Mouse (Mus musculus) forebrain, postnatal 0 days (tissue): ENCODE results near the gene Rnf150. TPM values are rescaled to one million over a fixed set of nuclear protein-coding genes. Genes with fewer than 3 reads are reported as not detected.

ENCODE experiments used
- ATAC-seq: fragments of 200-750 bp; cut with Nextera tagmentation; 2 replicates; pipeline ENCODE4 v1.8.0; 2017; ENCODE audit warnings: mild to moderate bottlenecking, moderate library complexity
- DNase-seq: peaks from one replicate; pipeline ENCODE4 v3.0.0-alpha.2; 2015
- H3K27ac ChIP-seq: fragments of 300-500 bp; sonication (generic); 2 replicates; pipeline ENCODE4 v1.5.1; 2014; ENCODE audit warnings: low read depth, mild to moderate bottlenecking, antibody characterized with exemption, low read length, moderate library complexity, mixed read lengths
- H3K27me3 ChIP-seq: fragments of 300-500 bp; sonication (generic); 2 replicates; pipeline ENCODE4 v1.6.1; 2014; ENCODE audit warnings: mild to moderate bottlenecking, low read length, mixed read lengths; ENCODE audit not compliant: insufficient read depth
- H3K36me3 ChIP-seq: fragments of 300-500 bp; sonication (generic); 2 replicates; pipeline ENCODE4 v1.6.1; 2014; ENCODE audit warnings: mild to moderate bottlenecking, moderate library complexity; ENCODE audit not compliant: insufficient read depth
- H3K4me1 ChIP-seq: fragments of 300-500 bp; sonication (generic); 2 replicates; pipeline ENCODE4 v1.6.1; 2014; ENCODE audit warnings: antibody characterized with exemption; ENCODE audit not compliant: insufficient read depth
- H3K4me2 ChIP-seq: fragments of 300-500 bp; sonication (generic); 2 replicates; pipeline ENCODE4 v1.6.1; 2014; ENCODE audit warnings: low read depth, mild to moderate bottlenecking, moderate library complexity
- H3K4me3 ChIP-seq: fragments of 300-500 bp; sonication (generic); 2 replicates; pipeline ENCODE4 v1.5.1; 2014; ENCODE audit warnings: low read depth, low read length, mixed read lengths
- H3K9ac ChIP-seq: fragments of 300-500 bp; sonication (generic); 2 replicates; pipeline ENCODE4 v1.6.1; 2014; ENCODE audit warnings: mild to moderate bottlenecking
- H3K9me3 ChIP-seq: fragments of 300-500 bp; sonication (generic); 2 replicates; pipeline ENCODE4 v1.6.1; 2016; ENCODE audit warnings: low read length
- CTCF ChIP-seq: sonication (generic); IDR thresholded peaks from 2 replicates; pipeline ENCODE4 v1.5.1; 2016; ENCODE audit warnings: antibody characterized with exemption, control low read depth, low read depth
- WGBS: fragments of 180-500 bp; shearing (Covaris S2); extraction: QIAGEN DNeasy Blood & Tissue Kit; methylation state at CpG from one replicate; pipeline ENCODE4 v1.1.7; 2014; 5-methylcytosine and 5-hydroxymethylcytosine counted together
- polyA plus RNA-seq: library from polyadenylated mRNA; unstranded; fragments of >200 nt; fragmentation: Nextera tagmentation; extraction: Ambion mirVana; gene quantifications from 2 replicates; pipeline ENCODE4 v1.2.1, GENCODE M21; 2015
- total RNA-seq: library from RNA; depleted of rRNA; stranded (reverse); fragments of >200 nt; gene quantifications from 2 replicates; pipeline ENCODE4 v1.2.3, GENCODE M21; 2014; rRNA removed

The Rnf150 gene
- total RNA-seq (10.2 and 12.3 TPM in 2 replicates), polyA plus RNA-seq (0.67 and 1.3 TPM in 2 replicates)

GRCm38 (mm10) chr8:82863041-82863744 is at the start of gene Rnf150:
TSS of gene Rnf150 (plus strand) at chr8:82863356.
- Histone ChIP-seq H3K4me1 (peaks cover 15% of the 10 kb centered on the region), H3K27ac (peak within 1 kb of the TSS; percentile 94), H3K27me3 (no peaks in the 10 kb centered on the region), H3K9me3 (no peaks in the 10 kb centered on the region), H3K4me2 (peak within 1 kb of the TSS; percentile 73), H3K4me3 (peak within 1 kb of the TSS; percentile 86), H3K9ac (peak within 1 kb of the TSS; percentile 92), H3K36me3 (no peaks in the 10 kb centered on the region)
- DNase-seq (peak; percentile 90), ATAC-seq (peak; percentile 93)
- 3% methylated on average over 38 of the region's 39 CpGs for WGBS
- TF ChIP-seq CTCF = peak; percentile 92

GRCm38 (mm10) chr8:82826135-82827046 is 36.8 kb upstream of the Rnf150 start:
- Histone ChIP-seq H3K36me3 (no peaks in the 10 kb centered on the region), H3K4me2 (no peak overlapping the region), H3K9ac (no peak overlapping the region), H3K27me3 (no peaks in the 10 kb centered on the region), H3K9me3 (no peaks in the 10 kb centered on the region), H3K4me3 (no peak overlapping the region), H3K27ac (no peak overlapping the region), H3K4me1 (no peaks in the 10 kb centered on the region)
- no peak for TF ChIP-seq CTCF
- no peak for ATAC-seq
- 34% methylated on average over 11 of the region's 11 CpGs for WGBS
- DNase-seq = peak; percentile 7

GRCm38 (mm10) chr8:82840415-82840814 is 22.7 kb upstream of the Rnf150 start:
- H3K9me3 ChIP-seq = no peaks in the 10 kb centered on the region

GRCm38 (mm10) chr8:82840963-82841362 is 22.2 kb upstream of the Rnf150 start:
- H3K36me3 ChIP-seq = no peaks in the 10 kb centered on the region
- no peak overlapping the region for H3K4me2 ChIP-seq
- H3K9me3 ChIP-seq = no peaks in the 10 kb centered on the region
- 53% methylated on average over 1 of the region's 1 CpGs for WGBS
- no peak for ATAC-seq
- H3K27me3 ChIP-seq = no peaks in the 10 kb centered on the region
- H3K9ac ChIP-seq = no peak overlapping the region
- H3K27ac ChIP-seq = no peak overlapping the region
- no peak for TF ChIP-seq CTCF
- no peak overlapping the region for H3K4me3 ChIP-seq
- H3K4me1 ChIP-seq = no peaks in the 10 kb centered on the region
- no peak for DNase-seq

More at GRCm38 (mm10) chr8:82840415-82840814, 22.7 kb upstream of the Rnf150 start:
- H3K4me1 ChIP-seq = no peaks in the 10 kb centered on the region
- H3K4me3 ChIP-seq = no peak overlapping the region
- no peak overlapping the region for H3K27ac ChIP-seq
- no peak for ATAC-seq
- H3K27me3 ChIP-seq = no peaks in the 10 kb centered on the region
- no peak overlapping the region for H3K9ac ChIP-seq
- H3K36me3 ChIP-seq = no peaks in the 10 kb centered on the region
- H3K4me2 ChIP-seq = no peak overlapping the region
- WGBS = 66% methylated on average over 3 of the region's 3 CpGs
- TF ChIP-seq CTCF = no peak
- no peak for DNase-seq

GRCm38 (mm10) chr8:82841520-82842142 is 21.5 kb upstream of the Rnf150 start:
- 63% methylated on average over 6 of the region's 6 CpGs for WGBS
- Histone ChIP-seq H3K4me1 (no peaks in the 10 kb centered on the region), H3K4me3 (no peak overlapping the region), H3K9me3 (no peaks in the 10 kb centered on the region), H3K9ac (no peak overlapping the region), H3K27ac (no peak overlapping the region), H3K36me3 (no peaks in the 10 kb centered on the region), H3K4me2 (no peak overlapping the region), H3K27me3 (no peaks in the 10 kb centered on the region)
- peak; percentile 60 for TF ChIP-seq CTCF
- ATAC-seq = peak; percentile 54; the same call in 1 of the 2 replicates
- peak; percentile 24 for DNase-seq

- TF ChIP-seq CTCF = no peak
- ATAC-seq = no peak
- Histone ChIP-seq H3K9ac (no peak overlapping the region), H3K4me2 (no peak overlapping the region), H3K4me1 (no peaks in the 10 kb centered on the region), H3K27ac (no peak overlapping the region), H3K36me3 (no peaks in the 10 kb centered on the region), H3K27me3 (no peaks in the 10 kb centered on the region), H3K9me3 (no peaks in the 10 kb centered on the region), H3K4me3 (no peak overlapping the region)
- WGBS = 49% methylated on average over 1 of the region's 1 CpGs
- no peak for DNase-seq
Measured at GRCm38 (mm10) chr8:82843697-82844096, 19.5 kb upstream of the Rnf150 start.
